Mouse (Mus musculus): ENCODE measurements around the gene Gnat1. TPM values are rescaled to one million over a fixed set of nuclear protein-coding genes. Genes with fewer than 3 reads are reported as not detected.

Gene Gnat1
- polyA plus RNA-seq, 1 experiment from 2014 or later, result 0.85 TPM

- DNase-seq (ENCODE audit: low spot score), result no peak
These were observed 22.1 kb upstream of the Gnat1 start for GRCm38 (mm10) chr9:107701594-107701993.

GRCm38 (mm10) chr9:107700114-107700571 lies 20.6 kb upstream of the Gnat1 start:
- DNase-seq (ENCODE audit: low spot score), result no peak

GRCm38 (mm10) chr9:107699376-107699980 lies 20.0 kb upstream of the Gnat1 start:
- no peak for DNase-seq (ENCODE audit: low spot score)

- no peak for DNase-seq (ENCODE audit: low spot score)
These were observed 19.2 kb upstream of the Gnat1 start for GRCm38 (mm10) chr9:107698611-107699190.

GRCm38 (mm10) chr9:107697811-107698521 lies 18.5 kb upstream of the Gnat1 start:
- DNase-seq (ENCODE audit: low spot score), result no peak

- DNase-seq (ENCODE audit: low spot score), result no peak
These were observed 17.5 kb upstream of the Gnat1 start for GRCm38 (mm10) chr9:107696845-107697610.

- no peak for DNase-seq (ENCODE audit: low spot score)
These were observed 16.6 kb upstream of the Gnat1 start for GRCm38 (mm10) chr9:107696106-107696479.

- no peak for DNase-seq (ENCODE audit: low spot score)
These were observed 16.1 kb upstream of the Gnat1 start for GRCm38 (mm10) chr9:107695441-107696105.

GRCm38 (mm10) chr9:107694627-107695026 lies 15.1 kb upstream of the Gnat1 start:
- DNase-seq (ENCODE audit: low spot score), result no peak

- DNase-seq (ENCODE audit: low spot score), result peak; percentile 16
These were observed 14.0 kb upstream of the Gnat1 start for GRCm38 (mm10) chr9:107693433-107693987.

- no peak for DNase-seq (ENCODE audit: low spot score)
These were observed 13.3 kb upstream of the Gnat1 start for GRCm38 (mm10) chr9:107692785-107693184.

GRCm38 (mm10) chr9:107690391-107690790 lies 10.9 kb upstream of the Gnat1 start:
- peak; percentile 19 for DNase-seq (ENCODE audit: low spot score)

GRCm38 (mm10) chr9:107688939-107689338 lies 9.4 kb upstream of the Gnat1 start:
- DNase-seq (ENCODE audit: low spot score), result no peak

GRCm38 (mm10) chr9:107688415-107688814 lies 8.9 kb upstream of the Gnat1 start:
- DNase-seq (ENCODE audit: low spot score), result no peak

GRCm38 (mm10) chr9:107685231-107685981 lies 5.9 kb upstream of the Gnat1 start:
- peak; percentile 59 for DNase-seq (ENCODE audit: low spot score)

- no peak for DNase-seq (ENCODE audit: low spot score)
These were observed 2.9 kb upstream of the Gnat1 start for GRCm38 (mm10) chr9:107682405-107682804.

- no peak for DNase-seq (ENCODE audit: low spot score)
These were observed 651 bp downstream of the Gnat1 start for GRCm38 (mm10) chr9:107678861-107679260.

- DNase-seq (ENCODE audit: low spot score), result peak; percentile 83
These were observed 1.5 kb downstream of the Gnat1 start for GRCm38 (mm10) chr9:107677819-107678526.

- peak; percentile 61 for DNase-seq (ENCODE audit: low spot score)
These were observed 2.3 kb downstream of the Gnat1 start for GRCm38 (mm10) chr9:107677091-107677784.

Measured in thymus, postnatal 0 days (tissue).